Mouse (Mus musculus): ENCODE measurements around the gene Milr1. TPM values are rescaled to one million over a fixed set of nuclear protein-coding genes. Genes with fewer than 3 reads are reported as not detected.
"Not testable (repeated sequence)": the region's sequence is repeated elsewhere in the genome, so short reads cannot be mapped to it uniquely, and the experiment has no call there.

Gene Milr1
- polyA plus RNA-seq, 1 experiment from 2014 or later: 0.72 TPM

GRCm38 (mm10) chr11:106728402-106729366 is 22.3 kb upstream of the Milr1 start:
- Histone ChIP-seq H3K9ac (replicated peaks; ENCODE audit: low read depth, low read length) (no peak overlapping the region), H3K4me3 (replicated peaks; ENCODE audit: low read length) (no peak overlapping the region), H3K9me3 (ENCODE audit: control insufficient read depth, low read length) (no peaks in the 10 kb centered on the region), H3K4me1 (replicated peaks; ENCODE audit: control insufficient read depth, insufficient read depth, low read length) (peaks cover 2% of the 10 kb centered on the region; the same call in 1 of the 2 replicates), H3K36me3 (ENCODE audit: control insufficient read depth, insufficient read depth) (no peaks in the 10 kb centered on the region), H3K27ac (ENCODE audit: low read length) (no peak overlapping the region), H3K4me2 (ENCODE audit: low read length) (no peak overlapping the region), H3K27me3 (replicated peaks; ENCODE audit: control insufficient read depth, insufficient read depth, low read length) (no peaks in the 10 kb centered on the region)
- ATAC-seq: no peak
- WGBS: 87% methylated on average over 10 of the region's 10 CpGs

GRCm38 (mm10) chr11:106729656-106730055 is 21.4 kb upstream of the Milr1 start:
- ATAC-seq: no peak
- H3K27ac ChIP-seq (ENCODE audit: low read length): no peak overlapping the region
- no peak overlapping the region for H3K9ac ChIP-seq (replicated peaks; ENCODE audit: low read depth, low read length)
- H3K4me3 ChIP-seq (replicated peaks; ENCODE audit: low read length): no peak overlapping the region
- 93% methylated on average over 1 of the region's 1 CpGs for WGBS
- no peak overlapping the region for H3K4me2 ChIP-seq (ENCODE audit: low read length)
- peaks cover 2% of the 10 kb centered on the region; the same call in 1 of the 2 replicates for H3K4me1 ChIP-seq (replicated peaks; ENCODE audit: control insufficient read depth, insufficient read depth, low read length)
- no peaks in the 10 kb centered on the region for H3K27me3 ChIP-seq (replicated peaks; ENCODE audit: control insufficient read depth, insufficient read depth, low read length)
- no peaks in the 10 kb centered on the region for H3K36me3 ChIP-seq (ENCODE audit: control insufficient read depth, insufficient read depth)
- H3K9me3 ChIP-seq (ENCODE audit: control insufficient read depth, low read length): no peaks in the 10 kb centered on the region

- Histone ChIP-seq H3K4me1 (replicated peaks; ENCODE audit: control insufficient read depth, insufficient read depth, low read length) (peaks cover 2% of the 10 kb centered on the region; the same call in 1 of the 2 replicates), H3K36me3 (ENCODE audit: control insufficient read depth, insufficient read depth) (no peaks in the 10 kb centered on the region), H3K9ac (replicated peaks; ENCODE audit: low read depth, low read length) (no peak overlapping the region), H3K9me3 (ENCODE audit: control insufficient read depth, low read length) (no peaks in the 10 kb centered on the region), H3K4me3 (replicated peaks; ENCODE audit: low read length) (no peak overlapping the region), H3K27ac (ENCODE audit: low read length) (no peak overlapping the region), H3K27me3 (replicated peaks; ENCODE audit: control insufficient read depth, insufficient read depth, low read length) (no peaks in the 10 kb centered on the region), H3K4me2 (ENCODE audit: low read length) (no peak overlapping the region)
- WGBS: 82% methylated on average over 4 of the region's 4 CpGs
- ATAC-seq: no peak
These were observed 20.3 kb upstream of the Milr1 start for GRCm38 (mm10) chr11:106730714-106731113.

- H3K4me2 ChIP-seq (ENCODE audit: low read length): no peak overlapping the region
- no peak for ATAC-seq
- no peak overlapping the region for H3K4me3 ChIP-seq (replicated peaks; ENCODE audit: low read length)
- WGBS: 52% methylated on average over 3 of the region's 3 CpGs
- peak overlapping the region; percentile 71 for H3K27ac ChIP-seq (ENCODE audit: low read length)
- no peak overlapping the region for H3K9ac ChIP-seq (replicated peaks; ENCODE audit: low read depth, low read length)
- H3K4me1 ChIP-seq (replicated peaks; ENCODE audit: control insufficient read depth, insufficient read depth, low read length): peaks cover 19% of the 10 kb centered on the region
- H3K36me3 ChIP-seq (ENCODE audit: control insufficient read depth, insufficient read depth): no peaks in the 10 kb centered on the region
- no peaks in the 10 kb centered on the region for H3K9me3 ChIP-seq (ENCODE audit: control insufficient read depth, low read length)
- H3K27me3 ChIP-seq (replicated peaks; ENCODE audit: control insufficient read depth, insufficient read depth, low read length): no peaks in the 10 kb centered on the region
These were observed 14.4 kb upstream of the Milr1 start for GRCm38 (mm10) chr11:106736614-106737013.

GRCm38 (mm10) chr11:106737178-106737621 is 13.8 kb upstream of the Milr1 start:
- Histone ChIP-seq H3K27me3 (replicated peaks; ENCODE audit: control insufficient read depth, insufficient read depth, low read length) (no peaks in the 10 kb centered on the region), H3K36me3 (ENCODE audit: control insufficient read depth, insufficient read depth) (no peaks in the 10 kb centered on the region), H3K4me2 (ENCODE audit: low read length) (peak overlapping the region; percentile 29; the same call in 1 of the 2 replicates), H3K9me3 (ENCODE audit: control insufficient read depth, low read length) (no peaks in the 10 kb centered on the region), H3K27ac (ENCODE audit: low read length) (peak overlapping the region; percentile 71), H3K9ac (replicated peaks; ENCODE audit: low read depth, low read length) (peak overlapping the region; percentile 43; the same call in 1 of the 2 replicates), H3K4me1 (replicated peaks; ENCODE audit: control insufficient read depth, insufficient read depth, low read length) (peaks cover 19% of the 10 kb centered on the region), H3K4me3 (replicated peaks; ENCODE audit: low read length) (no peak overlapping the region)
- peak; percentile 81 for ATAC-seq
- WGBS: 9% methylated on average over 12 of the region's 12 CpGs

- H3K4me1 ChIP-seq (replicated peaks; ENCODE audit: control insufficient read depth, insufficient read depth, low read length): peaks cover 19% of the 10 kb centered on the region
- no peaks in the 10 kb centered on the region for H3K36me3 ChIP-seq (ENCODE audit: control insufficient read depth, insufficient read depth)
- no peak for ATAC-seq
- no peak overlapping the region for H3K4me2 ChIP-seq (ENCODE audit: low read length)
- no peaks in the 10 kb centered on the region for H3K9me3 ChIP-seq (ENCODE audit: control insufficient read depth, low read length)
- 83% methylated on average over 2 of the region's 2 CpGs for WGBS
- H3K27ac ChIP-seq (ENCODE audit: low read length): no peak overlapping the region
- H3K9ac ChIP-seq (replicated peaks; ENCODE audit: low read depth, low read length): no peak overlapping the region
- no peaks in the 10 kb centered on the region for H3K27me3 ChIP-seq (replicated peaks; ENCODE audit: control insufficient read depth, insufficient read depth, low read length)
- no peak overlapping the region for H3K4me3 ChIP-seq (replicated peaks; ENCODE audit: low read length)
These were observed 11.9 kb upstream of the Milr1 start for GRCm38 (mm10) chr11:106739116-106739515.

- not testable (repeated sequence) for H3K4me3 ChIP-seq (replicated peaks; ENCODE audit: low read length); H3K27ac ChIP-seq (ENCODE audit: low read length); H3K9me3 ChIP-seq (ENCODE audit: control insufficient read depth, low read length); H3K9ac ChIP-seq (replicated peaks; ENCODE audit: low read depth, low read length); H3K27me3 ChIP-seq (replicated peaks; ENCODE audit: control insufficient read depth, insufficient read depth, low read length); H3K4me2 ChIP-seq (ENCODE audit: low read length); H3K36me3 ChIP-seq (ENCODE audit: control insufficient read depth, insufficient read depth); ATAC-seq
- peaks cover 19% of the 10 kb centered on the region for H3K4me1 ChIP-seq (replicated peaks; ENCODE audit: control insufficient read depth, insufficient read depth, low read length)
- 93% methylated on average over 5 of the region's 8 CpGs for WGBS
These were observed 10.3 kb upstream of the Milr1 start for GRCm38 (mm10) chr11:106740724-106741123.

- peaks cover 19% of the 10 kb centered on the region for H3K4me1 ChIP-seq (replicated peaks; ENCODE audit: control insufficient read depth, insufficient read depth, low read length)
- no peak overlapping the region for H3K27ac ChIP-seq (ENCODE audit: low read length)
- no peak overlapping the region for H3K4me3 ChIP-seq (replicated peaks; ENCODE audit: low read length)
- no peak overlapping the region for H3K9ac ChIP-seq (replicated peaks; ENCODE audit: low read depth, low read length)
- H3K4me2 ChIP-seq (ENCODE audit: low read length): no peak overlapping the region
- 18% methylated on average over 6 of the region's 6 CpGs for WGBS
- H3K27me3 ChIP-seq (replicated peaks; ENCODE audit: control insufficient read depth, insufficient read depth, low read length): no peaks in the 10 kb centered on the region
- no peaks in the 10 kb centered on the region for H3K9me3 ChIP-seq (ENCODE audit: control insufficient read depth, low read length)
- no peaks in the 10 kb centered on the region for H3K36me3 ChIP-seq (ENCODE audit: control insufficient read depth, insufficient read depth)
- ATAC-seq: no peak
These were observed 9.8 kb upstream of the Milr1 start for GRCm38 (mm10) chr11:106741232-106741631.

- Histone ChIP-seq H3K9me3 (ENCODE audit: control insufficient read depth, low read length) (no peaks in the 10 kb centered on the region), H3K4me2 (ENCODE audit: low read length) (no peak overlapping the region), H3K27ac (ENCODE audit: low read length) (no peak overlapping the region), H3K9ac (replicated peaks; ENCODE audit: low read depth, low read length) (no peak overlapping the region), H3K27me3 (replicated peaks; ENCODE audit: control insufficient read depth, insufficient read depth, low read length) (no peaks in the 10 kb centered on the region), H3K4me1 (replicated peaks; ENCODE audit: control insufficient read depth, insufficient read depth, low read length) (peaks cover 14% of the 10 kb centered on the region), H3K36me3 (ENCODE audit: control insufficient read depth, insufficient read depth) (no peaks in the 10 kb centered on the region), H3K4me3 (replicated peaks; ENCODE audit: low read length) (no peak overlapping the region)
- ATAC-seq: no peak
- 91% methylated on average over 3 of the region's 3 CpGs for WGBS
These were observed 9.2 kb upstream of the Milr1 start for GRCm38 (mm10) chr11:106741826-106742225.
